Mouse (Mus musculus): ENCODE results near the gene B4galt2.

- TF ChIP-seq EP300 (optimal IDR thresholded peaks at IDR 0.05): no peak
- TF ChIP-seq CTCF (IDR thresholded peaks at IDR 0.05; ENCODE audit: low read depth): no peak
Observed at GRCm38 (mm10) chr4:117887133-117887532, 3.8 kb upstream of the B4galt2 start, which contains the start of gene Atp6v0b.
